Mouse (Mus musculus): ENCODE results near the gene Pxdc1. TPM values are rescaled to one million over a fixed set of nuclear protein-coding genes. Genes with fewer than 3 reads are reported as not detected.

Pxdc1 gene
- 1 to 10 TPM; 4.0 to 6.0 (median 4.6) TPM for total RNA-seq (2022)

- DNase-seq (ENCODE audit: low spot score in 2 of 2): no peak
These were observed at the start of gene Pxdc1 for GRCm38 (mm10) chr13:34653391-34653790. TSS of gene Pxdc1 (minus strand) at chr13:34653486.

GRCm38 (mm10) chr13:34700630-34701029 is 47.3 kb upstream of the Pxdc1 start:
- DNase-seq (ENCODE audit: low spot score in 2 of 2): no peak

DNA sequence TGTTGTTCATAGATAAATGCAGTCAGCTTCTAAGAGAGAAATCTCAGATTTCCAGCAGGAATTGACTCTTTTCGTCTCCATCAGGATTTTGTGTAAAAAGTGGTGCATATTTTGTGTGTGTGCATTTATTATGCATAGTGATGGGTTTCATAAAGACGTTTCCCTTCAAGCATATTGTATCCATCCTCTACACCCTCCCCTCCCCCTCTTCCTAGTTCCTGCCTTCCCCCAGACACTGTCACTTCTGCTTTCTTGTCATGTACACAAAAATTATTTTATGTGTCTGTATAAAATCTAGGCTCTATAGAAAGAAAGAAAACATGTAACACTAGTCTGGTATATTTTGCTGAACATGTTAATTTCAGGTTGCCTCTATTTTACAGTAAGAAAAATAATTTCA is 46.8 kb upstream of the Pxdc1 start:
- no peak for DNase-seq (ENCODE audit: low spot score in 2 of 2)

- no peak for DNase-seq (ENCODE audit: low spot score in 2 of 2)
These were observed 43.5 kb upstream of the Pxdc1 start for GRCm38 (mm10) chr13:34696734-34697332.

DNA sequence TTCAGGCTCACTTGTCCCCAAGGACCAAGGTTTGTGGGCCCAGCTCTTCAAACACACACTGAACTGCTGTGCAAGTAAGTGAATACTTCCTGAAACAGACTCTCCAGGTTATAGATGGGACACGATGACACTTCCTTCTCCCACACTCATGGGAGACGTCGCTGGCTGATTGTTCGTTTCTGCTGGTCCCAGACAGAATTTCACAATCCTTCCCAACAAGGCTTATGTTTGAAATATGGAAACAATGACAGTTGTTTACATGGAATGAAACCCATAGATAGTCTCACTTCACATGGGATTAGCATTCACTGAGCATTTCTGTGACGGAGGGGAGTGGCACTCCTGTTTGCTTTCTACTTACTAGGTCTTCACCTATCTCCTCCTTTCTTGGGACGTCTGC is 39.8 kb upstream of the Pxdc1 start:
- no peak for DNase-seq (ENCODE audit: low spot score in 2 of 2)

DNA sequence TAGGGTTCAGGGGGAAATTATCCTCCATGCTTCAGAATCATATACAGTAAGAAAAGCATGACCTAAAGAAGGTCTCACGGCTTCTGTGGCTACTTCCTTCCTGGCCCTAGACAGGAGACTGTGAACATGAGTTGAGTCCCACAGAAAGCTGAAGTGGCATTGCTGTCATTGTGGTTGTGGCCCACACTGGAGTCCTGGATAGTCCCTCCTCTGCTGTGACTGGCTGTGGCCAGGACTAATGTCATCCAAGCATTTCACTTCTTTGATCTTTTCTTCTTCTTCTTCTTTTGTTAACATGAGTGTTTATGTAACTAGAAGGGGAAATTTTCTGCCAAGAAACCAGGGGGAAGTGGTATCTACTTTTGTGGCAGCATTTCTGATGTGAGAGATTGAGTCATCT is 37.8 kb upstream of the Pxdc1 start:
- no peak for DNase-seq (ENCODE audit: low spot score in 2 of 2)

DNA sequence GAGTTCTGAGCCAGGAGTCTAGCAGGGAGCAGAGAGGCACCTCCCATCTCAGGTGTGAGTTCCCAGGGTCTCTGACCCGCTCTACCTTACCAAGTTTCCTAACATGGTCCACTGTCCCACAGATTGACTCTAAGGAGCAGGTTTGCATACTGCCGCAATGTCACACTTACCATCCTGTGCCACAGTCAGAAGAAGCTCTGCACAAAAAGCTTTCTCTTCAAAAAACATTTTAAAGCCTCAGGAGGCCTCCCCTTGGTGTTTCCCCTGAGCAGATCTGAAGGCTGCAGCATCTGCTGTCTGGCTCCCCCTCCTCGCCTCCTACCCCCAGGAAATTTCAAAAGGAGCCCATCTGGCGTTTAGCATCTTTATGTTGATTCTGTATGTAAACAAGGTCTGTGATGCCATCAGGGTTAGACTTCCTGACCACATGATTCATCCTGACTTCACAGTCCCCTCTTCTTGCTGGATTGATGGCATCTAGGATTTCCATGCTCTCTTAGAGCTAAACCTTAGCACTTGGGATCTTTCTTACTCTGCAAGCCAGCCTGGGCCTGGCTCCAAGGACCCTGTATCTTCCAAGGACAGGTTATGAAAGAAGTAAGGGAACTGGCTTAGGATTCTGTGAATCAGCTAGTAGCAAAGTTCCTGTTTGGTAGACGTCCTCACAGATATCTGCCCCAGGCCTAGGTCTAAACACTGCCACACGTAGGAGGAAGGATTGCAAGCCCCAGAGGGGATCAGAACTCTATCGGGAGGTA is 31.9 kb upstream of the Pxdc1 start:
- no peak for DNase-seq (ENCODE audit: low spot score in 2 of 2)

DNA sequence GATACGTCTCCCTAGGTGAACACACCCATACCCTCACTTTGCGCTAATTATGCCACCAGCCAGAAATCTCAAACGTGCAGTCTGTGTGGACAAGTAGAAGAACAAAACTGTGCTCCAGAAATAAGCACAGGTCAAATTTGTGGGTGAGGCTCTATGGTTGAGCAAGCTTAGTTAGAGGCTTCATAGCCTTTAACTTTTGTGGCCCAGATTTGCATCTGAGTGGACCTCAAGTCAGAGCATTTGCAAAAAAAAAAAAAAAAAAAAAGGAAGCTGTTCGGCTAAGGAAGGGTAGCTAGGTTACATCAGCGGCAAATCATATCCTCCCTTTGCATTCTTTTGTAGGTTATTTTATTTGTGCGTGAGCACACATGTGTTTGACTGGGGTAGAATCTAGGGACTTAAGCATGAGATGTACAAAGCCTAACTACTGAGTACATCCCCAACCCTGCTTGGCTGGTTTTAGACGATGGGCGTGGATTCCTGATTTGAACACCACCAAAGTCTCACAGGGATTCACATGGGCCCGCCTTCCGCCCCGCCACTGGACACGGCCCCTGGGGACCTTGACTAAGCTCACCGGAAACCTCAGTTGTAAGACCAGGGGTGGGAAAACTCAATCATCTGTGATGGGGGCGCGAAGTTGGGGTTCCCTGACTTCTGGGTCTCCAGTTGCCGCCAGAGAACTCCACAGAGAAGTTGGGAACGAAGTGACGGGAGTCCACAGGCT is 30.6 kb upstream of the Pxdc1 start:
- no peak for DNase-seq (ENCODE audit: low spot score in 2 of 2)

DNA sequence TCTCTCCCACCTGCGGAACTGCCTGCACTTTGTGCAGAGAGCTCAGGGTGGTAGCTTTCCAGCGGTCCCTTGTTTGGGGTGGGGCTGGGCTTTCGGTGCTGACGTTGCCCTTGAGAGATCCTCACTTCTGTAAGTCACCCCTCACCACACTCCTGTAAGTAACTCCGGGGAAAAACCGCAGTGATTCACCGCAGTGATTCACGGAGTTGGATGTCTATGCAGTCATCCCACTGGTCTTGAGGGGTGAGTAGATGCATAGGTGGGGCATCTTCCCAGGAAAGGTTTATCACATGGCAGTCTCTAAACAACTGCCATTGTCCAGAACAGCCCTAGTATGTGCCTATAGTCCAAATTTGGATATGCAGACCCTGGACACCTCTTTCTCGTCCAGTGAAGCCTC is 30.0 kb upstream of the Pxdc1 start:
- DNase-seq (ENCODE audit: low spot score in 2 of 2): no peak

GRCm38 (mm10) chr13:34676507-34676906 is 23.2 kb upstream of the Pxdc1 start:
- DNase-seq (ENCODE audit: low spot score in 2 of 2): no peak

GRCm38 (mm10) chr13:34675847-34676383 is 22.6 kb upstream of the Pxdc1 start:
- DNase-seq (ENCODE audit: low spot score in 2 of 2): no peak

- no peak for DNase-seq (ENCODE audit: low spot score in 2 of 2)
These were observed 20.1 kb upstream of the Pxdc1 start for GRCm38 (mm10) chr13:34673354-34673753.

- DNase-seq (ENCODE audit: low spot score in 2 of 2): no peak
These were observed 16.9 kb upstream of the Pxdc1 start for GRCm38 (mm10) chr13:34669919-34670865.

GRCm38 (mm10) chr13:34667197-34667596 is 13.9 kb upstream of the Pxdc1 start:
- DNase-seq (ENCODE audit: low spot score in 2 of 2): no peak

DNA sequence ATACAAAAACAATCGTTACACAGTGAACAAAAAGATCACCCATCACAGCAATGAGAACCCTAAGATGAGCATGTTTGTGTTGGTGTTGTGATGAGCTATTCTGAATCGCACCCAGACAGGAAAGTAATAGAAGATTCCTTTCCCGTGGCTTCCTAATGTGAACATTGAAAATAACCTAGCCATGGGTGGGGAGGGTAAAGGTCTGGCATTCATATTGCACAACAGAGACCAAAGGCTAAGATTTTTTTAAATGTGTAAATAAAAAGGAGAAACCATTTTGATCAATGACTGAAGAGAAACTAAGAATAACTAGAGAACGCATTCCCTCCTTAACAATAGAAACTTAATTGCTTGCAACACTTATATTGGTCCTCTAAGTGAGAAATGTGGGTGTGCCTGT is 11.8 kb upstream of the Pxdc1 start:
- no peak for DNase-seq (ENCODE audit: low spot score in 2 of 2)

DNA sequence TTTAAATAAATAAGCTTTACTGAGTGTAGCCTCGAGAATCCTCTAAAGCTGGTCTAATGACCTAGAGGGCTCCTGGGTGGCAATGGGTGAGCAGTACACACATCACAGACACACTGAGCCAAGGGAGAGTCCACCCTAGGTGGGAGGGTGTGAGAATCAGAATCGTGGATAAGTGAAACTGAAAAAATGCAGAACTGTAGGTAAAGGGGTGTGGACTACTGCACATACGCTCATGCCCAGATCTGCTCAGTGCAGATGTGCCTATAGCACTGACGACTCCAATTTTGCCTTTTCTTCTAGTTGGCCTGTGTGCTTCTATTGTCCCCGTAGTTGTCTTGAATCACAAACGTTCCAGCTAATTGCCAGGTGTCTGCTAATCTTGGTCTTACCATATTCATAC is 10.5 kb upstream of the Pxdc1 start:
- no peak for DNase-seq (ENCODE audit: low spot score in 2 of 2)

- DNase-seq (ENCODE audit: low spot score in 2 of 2): no peak
These were observed 6.2 kb upstream of the Pxdc1 start for GRCm38 (mm10) chr13:34659507-34659906.

- no peak for DNase-seq (ENCODE audit: low spot score in 2 of 2)
These were observed 3.1 kb upstream of the Pxdc1 start for GRCm38 (mm10) chr13:34656351-34656750.

GRCm38 (mm10) chr13:34652353-34653241 is 689 bp downstream of the Pxdc1 start:
- DNase-seq (ENCODE audit: low spot score in 2 of 2): peak in 1 of 2 experiments; percentile 27

- no peak for DNase-seq (ENCODE audit: low spot score in 2 of 2)
These were observed 1.3 kb downstream of the Pxdc1 start for GRCm38 (mm10) chr13:34652016-34652352.
